Mouse (Mus musculus): ENCODE results near the gene Gm49369. TPM values are rescaled to one million over a fixed set of nuclear protein-coding genes. Genes with fewer than 3 reads are reported as not detected.

Gm49369 gene
- total and polyA plus RNA-seq, 3 experiments: 5.2 to 8.4 TPM; not detected in 1

DNA sequence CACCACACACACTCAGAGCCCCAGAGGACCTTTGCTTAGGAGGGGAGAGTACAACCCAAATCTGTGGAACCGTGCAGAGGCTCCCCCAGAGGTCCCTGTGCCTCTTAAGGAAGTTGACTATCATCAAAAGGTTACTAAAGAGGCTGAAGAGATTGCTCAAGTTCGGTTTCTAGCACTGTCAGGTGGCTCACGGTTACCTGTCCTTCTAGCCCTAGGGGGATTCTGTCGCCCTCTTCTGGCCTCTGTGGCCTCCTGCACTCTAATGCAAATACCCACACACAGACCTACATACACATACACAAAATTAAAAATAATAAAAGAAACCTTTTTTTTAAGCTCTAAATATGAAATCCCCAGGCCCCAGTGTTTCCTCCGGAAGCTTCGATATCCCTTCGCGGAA is 36.2 kb upstream of the Gm49369 start:
- Histone ChIP-seq H3K36me3 (replicated peaks in 1 of 2; ENCODE audit: control insufficient read depth in 1 of 2, insufficient read depth in 1 of 2, low read length in 1 of 2) (no peaks in the 10 kb centered on the region), H3K27me3 (replicated peaks) (peaks cover 17% of the 10 kb centered on the region), H3K4me1 (ENCODE audit: control insufficient read depth in 1 of 2, insufficient read depth in 2 of 2) (peaks cover 0 to 3% of the 10 kb centered on the region in 2 experiments; a peak in 2 of 4 replicates), H3K79me2 (replicated peaks; ENCODE audit: control insufficient read depth, extremely low read depth, insufficient read depth, poor library complexity, severe bottlenecking) (no peaks in the 10 kb centered on the region), H3K4me2 (ENCODE audit: insufficient read depth, low read depth, poor library complexity, severe bottlenecking) (no peak overlapping the region), H3K9ac (ENCODE audit: insufficient read depth, low read depth) (no peak overlapping the region), H3K4me3 (replicated peaks in 1 of 3; ENCODE audit: low read depth in 2 of 3, low read length in 2 of 3, poor library complexity in 1 of 3) (no peak overlapping the region), H3K9me3 (replicated peaks; ENCODE audit: low read length) (peaks cover 8% of the 10 kb centered on the region), H3K27ac (ENCODE audit: insufficient read depth, low read depth) (no peak overlapping the region)
- TF ChIP-seq GABPA (IDR thresholded peaks at IDR 0.05; ENCODE audit: insufficient replicate concordance, low read depth, low read length): no peak
- TF ChIP-seq CTCF (conservative IDR thresholded peaks at IDR 0.05 in 1 of 2, IDR thresholded peaks at IDR 0.05 in 1 of 2; ENCODE audit: low read depth in 2 of 2, low read length in 2 of 2): peak in 1 of 2 experiments; percentile 33; a peak in 1 of 4 replicates
- dilution Hi-C loops (cut with MboI; ENCODE audit: extremely low pct_ligation_motif_present, extremely low pct_unique_long_range_greater_than_20kb, low sequenced_read_pairs) (no loop called here), in situ Hi-C loops (cut with MboI; ENCODE audit: low pct_ligation_motif_present, low pct_unique_long_range_greater_than_20kb, low sequenced_read_pairs) (no loop called here)
- DNase-seq (ENCODE audit: extremely low read depth): no peak

DNA sequence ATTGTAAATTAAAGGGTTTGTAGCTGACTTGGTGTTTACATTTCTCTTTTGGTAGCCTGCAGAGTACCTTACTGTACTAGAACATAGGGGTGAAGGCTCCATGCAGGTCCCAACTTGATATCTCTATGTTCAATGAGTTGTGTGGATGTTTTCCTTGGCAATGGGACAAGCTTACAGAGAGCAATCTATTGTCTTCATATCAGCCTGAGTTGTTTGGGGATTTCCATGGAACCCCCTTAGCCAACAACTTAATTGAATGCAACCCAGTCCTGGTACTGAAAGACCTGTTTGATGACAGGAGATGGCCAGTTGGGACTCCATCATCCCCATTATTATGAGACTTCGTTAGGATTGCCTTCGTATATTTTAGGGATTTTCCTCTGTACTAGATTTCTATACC is 35.6 kb upstream of the Gm49369 start:
- TF ChIP-seq RAD21 (IDR thresholded peaks at IDR 0.05; ENCODE audit: low read depth, low read length) (no peak), TBP (conservative IDR thresholded peaks at IDR 0.05; ENCODE audit: low read depth, low read length) (no peak), ZKSCAN1 (IDR thresholded peaks at IDR 0.05; ENCODE audit: borderline replicate concordance, low read depth, low read length) (no peak), ZNF384 (IDR thresholded peaks at IDR 0.05; ENCODE audit: low read depth, low read length) (no peak), ELF1 (IDR thresholded peaks at IDR 0.05; ENCODE audit: low read depth, low read length) (no peak), MXI1 (IDR thresholded peaks at IDR 0.05; ENCODE audit: low read depth, low read length) (no peak), BHLHE40 (IDR thresholded peaks at IDR 0.05; ENCODE audit: low read depth, low read length) (no peak), POLR2AphosphoS2 (IDR thresholded peaks at IDR 0.05; ENCODE audit: low read depth, low read length) (no peak), ETS1 (conservative IDR thresholded peaks at IDR 0.05; ENCODE audit: low read depth, low read length) (no peak), UBTF (IDR thresholded peaks at IDR 0.05; ENCODE audit: low read depth, low read length) (no peak), CHD1 (IDR thresholded peaks at IDR 0.05; ENCODE audit: low read depth, low read length) (no peak), IRF4 (IDR thresholded peaks at IDR 0.05; ENCODE audit: low read depth, low read length) (no peak), PAX5 (IDR thresholded peaks at IDR 0.05; ENCODE audit: low read length) (no peak), USF1 (IDR thresholded peaks at IDR 0.05; ENCODE audit: low read depth, low read length) (no peak)
- Histone ChIP-seq H3K9me3 (replicated peaks; ENCODE audit: low read length) (peaks cover 8% of the 10 kb centered on the region), H3K79me2 (replicated peaks; ENCODE audit: control insufficient read depth, extremely low read depth, insufficient read depth, poor library complexity, severe bottlenecking) (no peaks in the 10 kb centered on the region), H3K4me3 (replicated peaks in 1 of 3; ENCODE audit: low read depth in 2 of 3, low read length in 2 of 3, poor library complexity in 1 of 3) (no peak overlapping the region), H3K27ac (ENCODE audit: insufficient read depth, low read depth) (no peak overlapping the region), H3K4me2 (ENCODE audit: insufficient read depth, low read depth, poor library complexity, severe bottlenecking) (no peak overlapping the region), H3K36me3 (replicated peaks in 1 of 2; ENCODE audit: control insufficient read depth in 1 of 2, insufficient read depth in 1 of 2, low read length in 1 of 2) (no peaks in the 10 kb centered on the region), H3K4me1 (ENCODE audit: control insufficient read depth in 1 of 2, insufficient read depth in 2 of 2) (peaks cover 0 to 3% of the 10 kb centered on the region in 2 experiments; a peak in 2 of 4 replicates), H3K27me3 (replicated peaks) (peaks cover 17% of the 10 kb centered on the region), H3K9ac (ENCODE audit: insufficient read depth, low read depth) (no peak overlapping the region)
- dilution Hi-C loops (cut with MboI; ENCODE audit: extremely low pct_ligation_motif_present, extremely low pct_unique_long_range_greater_than_20kb, low sequenced_read_pairs) (no loop called here), in situ Hi-C loops (cut with MboI; ENCODE audit: low pct_ligation_motif_present, low pct_unique_long_range_greater_than_20kb, low sequenced_read_pairs) (no loop called here)
- DNase-seq (ENCODE audit: extremely low read depth): no peak

Measured in CH12.LX (cell line).